Mouse (Mus musculus) neural tube, postnatal 0 days (tissue): ENCODE data around the gene Fezf2. TPM values are rescaled to one million over a fixed set of nuclear protein-coding genes. Genes with fewer than 3 reads are reported as not detected.

Experiments
- polyA plus RNA-seq: library from polyadenylated mRNA; unstranded; fragments of >200 nt; fragmentation: Nextera tagmentation; extraction: Ambion mirVana; gene quantifications from 2 replicates; pipeline ENCODE4 v1.2.1, GENCODE M21; 2015

Gene Fezf2
- polyA plus RNA-seq: not detected in 2 replicates

GRCm38 (mm10) chr14:12348089-12348488 is at the start of gene Fezf2:
Gene Fezf2, minus strand, starts transcription at chr14:12348189.

Other genes with a start within 250 kb of the Fezf2 start
- gene Gm49355, start 64.2 kb downstream of the Fezf2 start, polyA plus RNA-seq: 0.15 and 0.25 TPM in 2 replicates
- gene 3830406C13Rik, start 64.0 kb downstream of the Fezf2 start, polyA plus RNA-seq: 39.4 and 43.2 TPM in 2 replicates